Mouse (Mus musculus): Measurements from ENCODE around the gene Arhgef6.

Arhgef6 gene

DNA sequence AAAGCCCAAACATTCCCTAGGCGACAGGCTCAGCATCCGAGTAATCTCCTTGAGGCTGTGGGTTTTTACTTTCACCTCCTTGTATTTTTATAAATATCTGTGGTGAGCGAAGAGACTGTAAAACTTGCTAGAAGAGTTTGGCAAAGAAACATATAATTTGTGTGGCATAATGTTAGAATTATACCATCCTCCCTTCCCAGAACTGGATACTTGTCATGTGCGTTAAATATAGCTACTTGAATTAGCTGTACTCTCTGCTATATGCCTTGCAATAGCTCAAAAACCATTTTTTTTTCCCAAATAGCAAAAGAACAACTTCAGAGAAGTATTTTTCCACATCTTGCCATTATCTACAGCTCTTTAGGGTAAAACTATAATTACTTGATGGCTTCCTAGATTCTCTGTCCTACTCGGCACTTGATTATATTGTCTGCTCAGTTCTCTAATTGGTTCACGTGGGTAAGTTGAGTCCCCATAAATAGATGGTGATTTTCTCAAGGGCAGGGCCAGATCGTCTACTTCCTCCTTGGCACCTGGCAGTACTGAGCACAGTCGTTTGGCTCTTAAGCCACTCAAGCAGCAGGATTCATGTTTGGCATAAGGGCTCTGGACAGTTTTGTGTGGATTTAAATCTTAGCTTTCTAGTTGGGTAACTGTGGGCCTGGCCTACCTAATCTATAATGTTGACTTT is 35.2 kb downstream of the Arhgef6 start:
- no peak for DNase-seq (ENCODE audit: low spot score)

GRCm38 (mm10) chrX:57298946-57299345 is 39.6 kb downstream of the Arhgef6 start:
- no peak for DNase-seq (ENCODE audit: low spot score)

DNA sequence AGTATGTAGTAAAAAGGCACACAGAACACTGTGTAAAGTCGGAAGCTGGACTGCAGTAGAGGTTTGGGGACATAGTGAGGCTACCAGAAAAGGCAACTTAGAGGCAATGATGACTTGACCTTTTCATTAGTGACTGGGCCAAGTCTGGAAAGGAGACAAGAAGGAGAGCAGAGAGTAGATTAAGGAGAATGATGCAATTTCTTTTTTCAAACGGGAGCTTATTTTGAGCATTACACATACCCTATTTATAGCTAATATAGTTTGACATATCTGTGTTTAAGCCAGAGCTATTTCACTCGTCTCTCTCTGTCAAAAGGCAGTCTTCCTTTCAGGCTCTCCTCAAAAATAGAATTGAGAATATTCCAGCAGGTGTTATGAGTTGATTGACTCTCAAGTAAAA is 50.1 kb downstream of the Arhgef6 start:
- no peak for DNase-seq (ENCODE audit: low spot score)

DNA sequence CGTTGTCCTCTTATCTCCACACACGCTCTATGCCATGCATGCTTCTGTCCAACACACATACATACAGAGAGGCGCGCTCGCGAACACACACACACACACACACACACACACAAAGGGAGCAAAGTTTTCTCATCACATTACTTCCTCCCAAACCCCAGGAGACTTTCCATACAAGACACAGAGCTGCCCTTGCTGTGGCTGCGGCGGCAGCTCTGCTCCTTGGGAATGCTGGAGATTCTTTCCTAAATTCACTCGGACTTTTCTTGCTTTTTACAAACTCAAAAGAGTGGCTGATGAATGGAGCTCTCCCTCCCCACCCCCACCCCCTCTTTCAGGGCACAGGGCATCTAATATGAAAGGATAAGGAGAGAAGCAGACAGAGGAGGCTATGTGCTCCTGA is 52.2 kb downstream of the Arhgef6 start:
- no peak for DNase-seq (ENCODE audit: low spot score)

GRCm38 (mm10) chrX:57282184-57282583 is 56.3 kb downstream of the Arhgef6 start:
- DNase-seq (ENCODE audit: low spot score), result no peak

GRCm38 (mm10) chrX:57277560-57278335 is 60.8 kb downstream of the Arhgef6 start:
- no peak for DNase-seq (ENCODE audit: low spot score)

DNA sequence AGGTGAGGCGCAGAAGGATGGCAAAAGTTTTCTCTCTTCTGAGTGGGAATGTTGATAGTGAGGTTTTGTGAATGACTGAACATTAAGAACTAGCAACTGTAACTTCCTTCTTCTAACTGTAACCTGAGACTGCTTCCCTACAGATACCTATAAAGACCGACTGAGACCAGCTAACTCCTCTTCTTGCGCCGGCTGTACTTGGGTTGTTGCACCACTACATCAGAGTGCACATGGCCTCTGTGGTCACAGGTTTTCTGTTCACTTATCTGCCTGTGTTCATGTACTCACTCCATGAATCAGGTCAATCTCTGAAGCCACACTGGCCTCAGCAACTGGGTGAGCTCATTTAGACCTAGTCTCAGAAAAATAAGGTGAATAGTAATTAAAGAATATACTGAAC is 75.0 kb downstream of the Arhgef6 start:
- no peak for DNase-seq (ENCODE audit: low spot score)

DNA sequence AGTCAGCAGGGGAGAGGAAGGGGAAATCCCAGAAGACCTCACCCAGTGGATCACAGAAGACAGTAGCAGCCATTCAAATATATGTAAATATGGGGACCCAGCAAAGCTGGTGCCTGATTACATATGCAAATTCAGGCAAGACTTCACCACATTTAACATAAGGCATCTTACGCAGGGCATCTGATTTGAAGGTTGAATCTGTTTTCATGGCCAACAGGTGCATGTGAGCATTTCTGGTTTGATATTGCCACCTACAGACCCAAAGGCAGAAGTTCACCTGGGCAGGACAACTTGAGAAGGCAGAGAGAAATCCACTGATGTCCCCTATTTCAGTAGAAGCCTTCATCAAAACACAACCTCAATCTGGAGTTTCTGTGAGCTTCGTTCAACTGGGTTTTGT is 77.8 kb downstream of the Arhgef6 start:
- DNase-seq (ENCODE audit: low spot score), result no peak

GRCm38 (mm10) chrX:57253329-57254055 is 85.0 kb downstream of the Arhgef6 start:
- DNase-seq (ENCODE audit: low spot score), result no peak

DNA sequence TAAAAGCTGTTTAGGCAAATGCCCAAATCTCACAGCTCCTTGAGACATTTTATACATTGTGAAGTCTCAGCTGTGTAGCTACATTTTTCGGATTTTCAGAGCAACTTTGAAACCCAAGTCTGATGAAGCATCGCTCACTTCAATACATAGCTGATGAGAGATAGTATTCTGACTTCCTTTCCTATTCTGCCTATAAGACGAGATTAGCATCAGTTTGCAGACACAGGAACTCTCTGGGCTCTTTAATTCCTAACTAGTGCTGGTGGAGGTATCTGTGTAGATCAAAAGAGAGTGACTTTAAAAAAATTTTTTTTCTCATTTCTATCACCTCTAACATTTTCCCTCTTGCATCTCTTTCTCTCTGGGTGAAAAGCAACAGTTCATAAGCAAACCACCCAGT is 100.0 kb downstream of the Arhgef6 start:
- DNase-seq (ENCODE audit: low spot score), result no peak

DNA sequence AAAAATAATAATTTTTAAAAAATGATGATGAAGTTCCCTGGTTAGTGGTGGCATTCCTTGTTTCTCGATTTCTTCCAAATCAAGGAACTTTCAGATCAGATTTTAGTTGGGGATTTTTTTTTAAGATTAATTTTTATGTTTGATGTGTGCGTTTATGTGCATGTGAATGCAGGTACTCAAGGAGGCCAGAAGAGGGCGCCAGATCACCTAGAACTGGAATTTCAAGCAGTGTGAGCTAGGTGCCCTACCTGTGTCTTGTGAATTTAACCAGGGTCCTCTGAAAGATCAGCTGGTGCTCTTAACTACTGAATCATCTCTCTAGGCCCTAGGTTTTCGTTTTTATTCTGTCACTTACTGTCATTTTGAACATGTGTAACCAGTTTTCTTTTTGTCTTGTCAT is 102.5 kb downstream of the Arhgef6 start:
- DNase-seq (ENCODE audit: low spot score), result no peak

GRCm38 (mm10) chrX:57233596-57233995 is 104.9 kb downstream of the Arhgef6 start:
- no peak for DNase-seq (ENCODE audit: low spot score)

DNA sequence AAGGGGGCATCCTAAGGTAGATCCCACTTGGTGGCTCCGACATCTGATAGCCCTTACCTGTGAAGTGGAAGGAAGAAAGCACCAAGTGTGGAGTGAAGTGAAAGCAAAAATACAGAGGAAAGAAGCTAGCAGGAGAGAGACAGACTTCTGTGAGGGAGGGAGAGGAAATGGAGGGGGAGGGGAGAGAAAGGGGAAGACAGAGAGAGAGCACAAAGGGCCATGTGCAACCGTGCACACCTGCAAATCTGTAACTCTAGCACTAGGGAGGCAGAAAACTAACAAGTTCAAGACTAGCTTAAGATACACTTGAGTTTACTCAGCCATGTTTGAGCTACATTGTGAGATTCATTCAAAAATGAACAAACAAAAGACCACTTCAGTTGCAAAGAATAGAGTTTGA is 110.4 kb downstream of the Arhgef6 start:
- no peak for DNase-seq (ENCODE audit: low spot score)

GRCm38 (mm10) chrX:57223301-57223700 is 115.2 kb downstream of the Arhgef6 start:
- no peak for DNase-seq (ENCODE audit: low spot score)

DNA sequence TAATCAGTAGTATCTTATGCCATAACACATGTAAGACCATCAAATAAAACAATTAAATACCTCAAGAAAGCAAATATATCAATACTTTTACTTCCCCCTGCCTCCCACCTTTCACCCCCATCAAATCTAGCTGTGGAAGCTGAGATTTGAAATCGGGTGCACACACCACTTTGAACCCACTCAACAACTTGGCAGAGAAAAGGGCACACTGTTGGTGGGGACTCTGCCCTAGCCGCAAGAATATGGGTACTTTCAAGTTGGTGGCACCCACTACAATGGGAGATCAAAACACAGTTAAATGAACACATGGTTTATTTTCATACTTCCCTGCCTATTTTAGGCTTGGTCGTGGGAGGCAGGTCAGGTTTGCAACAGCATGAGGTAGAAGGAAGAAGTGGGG is 116.6 kb downstream of the Arhgef6 start:
- DNase-seq (ENCODE audit: low spot score), result no peak

- no peak for DNase-seq (ENCODE audit: low spot score)
Measured at GRCm38 (mm10) chrX:57219563-57219962, 119.0 kb downstream of the Arhgef6 start.

DNA sequence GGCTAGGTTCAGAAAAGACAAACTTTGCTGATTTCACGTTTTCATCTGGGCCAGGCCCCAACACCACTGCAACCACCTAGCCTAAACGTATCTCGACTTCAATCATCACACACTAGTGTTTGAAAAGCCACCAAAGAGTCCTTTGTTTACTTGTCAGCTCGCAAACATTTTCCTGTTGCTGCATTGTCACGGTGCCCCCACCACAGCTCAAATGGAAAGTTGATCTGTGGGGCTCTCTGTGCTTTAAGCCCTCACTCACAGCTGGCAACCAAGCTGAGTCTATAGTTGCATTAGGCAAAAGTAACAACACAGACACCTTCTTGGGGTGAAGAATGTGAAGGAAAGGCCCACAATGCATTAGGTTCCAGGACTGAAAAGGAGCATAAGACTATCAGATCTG is 122.3 kb downstream of the Arhgef6 start:
- DNase-seq (ENCODE audit: low spot score), result no peak

DNA sequence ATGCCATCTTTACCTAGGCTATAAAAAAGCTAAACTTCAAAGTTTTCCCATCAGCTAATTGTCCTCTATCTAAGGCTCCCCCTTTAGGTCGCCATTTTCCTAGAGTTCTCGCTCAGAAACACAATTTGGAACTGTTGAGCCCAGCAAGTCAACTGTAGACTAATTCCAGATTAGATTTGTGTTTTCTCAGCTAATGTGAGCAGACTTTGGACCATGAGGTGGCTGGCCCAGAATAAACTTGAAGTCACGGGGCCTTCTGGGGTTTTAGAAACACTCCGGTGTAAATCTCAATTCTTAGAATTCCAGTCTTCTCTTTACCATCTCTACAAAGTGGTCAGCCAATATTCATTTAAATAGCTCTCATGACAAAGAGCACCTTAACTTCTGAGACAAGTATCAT is 123.0 kb downstream of the Arhgef6 start:
- DNase-seq (ENCODE audit: low spot score), result no peak

DNA sequence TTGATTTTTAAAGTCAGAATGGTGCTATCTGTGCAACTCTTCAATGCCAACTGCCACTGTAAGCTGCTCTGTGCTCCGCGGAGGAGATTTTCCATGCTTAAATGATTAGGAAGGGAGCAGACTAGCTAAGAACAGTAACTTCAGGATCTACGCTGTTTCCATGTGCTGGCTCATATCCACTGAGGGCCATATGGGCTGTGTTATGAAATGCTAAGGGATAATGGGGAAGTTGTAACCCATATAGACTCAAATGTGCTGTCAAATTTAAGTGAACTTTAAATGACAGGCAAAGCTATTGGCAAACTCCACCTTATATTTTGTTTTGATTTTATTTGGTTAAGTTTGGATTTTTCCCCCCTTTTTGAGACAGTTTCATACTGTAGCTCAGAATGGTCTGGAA is 125.7 kb downstream of the Arhgef6 start:
- DNase-seq (ENCODE audit: low spot score), result no peak

GRCm38 (mm10) chrX:57211876-57212275 is 126.7 kb downstream of the Arhgef6 start, which contains the start of gene Cd40lg:
Gene Cd40lg (plus strand): TSS chrX:57212143.
- DNase-seq (ENCODE audit: low spot score), result no peak

DNA sequence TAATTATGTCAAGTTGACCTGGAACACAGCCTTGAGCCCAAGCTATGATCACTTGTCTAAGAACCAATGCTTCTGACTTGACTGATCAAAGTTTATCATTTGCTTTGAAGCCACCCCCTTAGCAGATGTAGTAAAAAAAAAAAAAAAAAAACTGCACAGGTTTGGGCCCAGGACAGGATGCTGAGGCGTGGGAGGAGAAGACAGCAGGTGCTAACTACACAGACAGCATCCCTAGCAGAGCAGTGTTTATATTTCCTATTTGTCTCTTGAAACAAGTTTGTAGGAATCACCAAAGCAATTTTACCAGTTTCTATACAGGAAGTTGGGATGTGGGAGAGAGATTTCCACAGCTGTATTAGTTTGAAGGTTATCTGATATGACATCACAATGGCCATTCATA is 127.9 kb downstream of the Arhgef6 start:
- no peak for DNase-seq (ENCODE audit: low spot score)

DNA sequence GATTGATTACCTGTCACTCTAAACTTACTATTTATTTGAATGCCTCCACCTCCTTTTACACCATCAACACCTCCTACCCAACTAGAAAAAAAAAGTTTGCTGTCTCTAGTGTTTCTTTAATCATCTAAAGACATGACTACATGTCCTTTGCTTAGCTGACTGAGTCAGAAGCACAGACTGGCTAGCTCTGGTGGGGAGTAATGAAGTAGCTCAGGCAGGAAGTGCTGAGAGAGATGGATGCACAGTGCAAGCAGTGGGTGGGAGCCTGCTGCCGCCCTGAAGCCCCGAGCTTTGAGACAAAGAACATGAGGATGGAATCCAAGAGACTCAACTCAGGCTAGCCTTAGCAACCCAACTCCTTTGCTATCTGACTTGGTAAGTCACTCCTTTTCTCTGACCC is 138.1 kb downstream of the Arhgef6 start:
- no peak for DNase-seq (ENCODE audit: low spot score)

DNA sequence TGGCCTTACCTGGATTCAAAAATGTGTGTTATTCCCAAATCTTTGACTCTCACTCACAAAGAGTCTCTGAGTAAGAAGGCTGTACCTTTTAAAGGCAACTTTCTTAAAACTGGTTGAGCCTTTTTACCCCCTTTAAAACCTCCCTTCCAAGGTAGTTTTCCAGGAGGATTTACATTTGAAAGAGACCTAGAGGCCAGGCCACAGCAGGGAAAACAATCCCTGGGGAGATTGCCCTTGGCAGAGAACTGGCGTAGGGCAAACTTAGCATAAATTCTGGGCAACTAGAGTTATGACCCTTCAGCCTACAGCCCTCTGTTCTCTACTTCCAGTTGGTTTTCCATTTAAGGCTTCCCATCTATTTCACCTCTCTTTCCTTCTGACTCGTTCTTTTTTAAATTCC is 140.5 kb downstream of the Arhgef6 start:
- DNase-seq (ENCODE audit: low spot score), result no peak
